Mouse (Mus musculus): ENCODE results near the gene H1fnt.

GRCm38 (mm10) chr15:98256271-98256670 lies 822 bp downstream of the H1fnt start:
- TF ChIP-seq CTCF (IDR thresholded peaks at IDR 0.05; ENCODE audit: insufficient read depth, low read length) (no peak), POLR2A (IDR thresholded peaks at IDR 0.05; ENCODE audit: borderline replicate concordance, extremely low read depth, low read depth, low read length) (no peak)

Data from lung, adult 2 months (tissue).